Mouse (Mus musculus): ENCODE measurements at regions not wholly inside any gene's neighbourhood (a gene's known extent, or its start where the extent isn't known, plus 50 kb on each side); places are given as distances from the start of the nearest gene placed in this dataset.
A peak's percentile ranks its signal among the peaks of the same experiment; 100 is the strongest.

DNA sequence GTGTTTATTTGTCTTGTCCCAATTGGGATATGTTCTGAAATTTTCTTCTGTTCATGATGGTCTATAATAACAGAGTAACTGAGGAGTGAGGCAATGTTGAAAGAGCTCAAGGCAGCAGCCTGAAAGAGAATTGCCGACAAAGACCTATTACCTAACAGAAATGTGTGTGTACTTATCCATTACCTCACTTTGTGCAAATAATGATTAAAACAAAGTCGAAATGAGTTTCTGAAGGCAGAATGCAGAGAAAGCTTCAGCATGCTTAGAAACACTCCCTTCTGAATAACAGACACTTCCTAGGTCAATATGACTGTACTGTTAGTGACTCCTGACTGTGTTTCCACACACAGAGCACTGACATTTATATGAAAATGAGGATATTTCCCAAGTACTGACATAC lies 63.0 kb downstream of the Kbtbd8 start:
- DNase-seq, result no peak

DNA sequence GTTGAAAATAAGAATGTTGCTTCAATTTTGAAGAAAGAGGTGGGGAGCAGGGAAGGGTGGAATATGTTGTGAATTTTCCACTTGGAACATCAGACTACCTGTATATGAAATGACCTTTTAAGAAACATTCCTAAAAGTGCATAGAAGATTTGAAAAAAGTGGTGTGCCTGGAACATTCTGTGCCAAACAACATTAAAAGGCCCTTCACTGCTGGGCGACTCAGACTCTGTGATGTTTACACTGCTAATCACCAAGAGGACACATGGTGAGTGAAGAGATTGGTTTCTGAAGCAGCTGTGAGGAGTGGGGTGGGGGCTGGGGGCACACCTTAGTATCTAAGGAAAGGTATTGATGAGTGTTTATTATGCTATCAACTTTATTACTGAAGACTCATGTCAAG lies 65.2 kb downstream of the Kbtbd8 start:
- DNase-seq, result no peak

DNA sequence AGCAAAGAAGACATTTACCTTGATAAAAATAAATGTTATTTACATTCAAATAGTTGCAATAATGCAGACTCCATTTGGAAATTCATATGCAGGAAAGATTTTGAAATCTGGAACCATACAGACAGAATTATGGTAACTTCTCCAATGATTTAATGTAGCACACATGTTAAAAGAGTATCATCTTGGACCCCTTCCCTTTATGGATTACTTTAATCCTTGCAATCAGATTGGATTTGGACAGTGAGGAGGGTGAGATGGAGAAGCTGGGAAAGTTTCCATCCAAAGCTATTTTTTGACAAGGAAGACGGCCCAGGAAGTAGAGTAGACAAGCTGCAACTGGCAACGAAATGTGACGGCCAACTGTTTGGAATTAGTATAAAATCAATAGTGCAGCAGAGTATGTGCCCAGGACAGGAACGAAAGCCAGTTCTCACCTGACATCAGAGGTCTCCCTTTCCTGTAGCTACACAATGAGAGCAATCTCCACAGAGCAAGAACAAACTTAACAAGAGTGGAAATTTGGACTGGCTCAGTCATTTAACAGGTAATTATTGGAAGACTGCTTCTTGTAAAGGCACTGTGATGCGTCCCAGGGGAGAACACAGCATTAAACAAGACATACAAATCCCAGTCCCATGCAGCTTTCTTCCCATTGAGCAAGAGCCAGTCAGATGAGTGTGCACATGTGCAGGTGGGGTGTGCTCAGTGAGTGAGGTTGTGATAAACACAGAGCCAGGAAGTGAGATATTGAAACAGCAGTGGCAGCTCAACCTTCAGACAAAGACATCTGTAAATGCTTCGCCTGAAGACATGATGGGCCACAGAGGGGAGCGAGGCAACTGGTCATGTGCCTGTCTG lies 68.3 kb downstream of the Kbtbd8 start:
- no peak for DNase-seq

GRCm38 (mm10) chr6:95196631-95197030 lies 79.6 kb downstream of the Kbtbd8 start:
- no peak for DNase-seq

GRCm38 (mm10) chr6:95198611-95199010 lies 81.6 kb downstream of the Kbtbd8 start:
- no peak for DNase-seq

DNA sequence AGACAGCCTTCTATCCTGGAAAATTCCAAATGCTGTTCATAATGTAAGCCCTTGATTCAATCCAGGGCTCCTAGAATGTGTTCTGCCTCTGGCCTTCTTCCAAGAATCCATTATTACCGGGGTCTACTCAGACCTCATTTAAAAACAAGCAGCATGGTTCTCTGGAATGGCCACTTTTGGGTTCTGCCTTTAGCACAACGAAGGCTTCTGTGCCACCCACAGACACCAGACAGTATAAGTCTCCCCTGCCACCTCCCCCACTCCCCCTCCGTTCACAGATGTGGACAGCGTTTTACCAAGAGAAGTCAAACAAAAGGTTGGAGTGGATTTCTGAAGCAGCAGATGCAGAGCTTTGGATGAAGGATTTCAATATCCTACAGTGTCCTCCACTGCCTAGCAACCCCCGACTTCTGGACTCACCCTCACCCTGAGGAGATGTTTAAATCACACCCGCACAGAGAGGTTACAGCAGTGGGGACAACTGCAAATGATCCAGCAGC lies 85.3 kb downstream of the Kbtbd8 start:
- DNase-seq, result no peak

- no peak for DNase-seq
Measured at GRCm38 (mm10) chr6:95202978-95203377, 85.9 kb downstream of the Kbtbd8 start.

DNA sequence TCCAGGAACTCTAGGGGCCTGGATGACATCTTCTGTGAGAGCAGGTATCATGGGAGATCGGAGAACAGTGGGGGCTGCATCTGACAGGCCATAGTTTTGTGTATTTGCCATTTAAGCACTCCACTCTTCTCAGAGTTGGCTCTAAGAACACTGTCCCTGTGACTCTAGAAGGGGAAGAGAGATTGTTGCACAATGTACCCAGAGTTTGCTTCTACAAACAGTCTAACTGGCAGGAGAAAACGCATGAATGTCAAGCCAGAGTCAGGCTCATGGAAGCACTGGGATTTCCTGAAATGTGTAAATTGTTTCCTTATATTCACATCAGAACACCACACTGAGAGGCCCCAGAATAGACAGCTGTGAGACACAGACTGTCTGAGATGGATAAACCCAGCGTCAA lies 87.2 kb downstream of the Kbtbd8 start:
- no peak for DNase-seq

GRCm38 (mm10) chr6:95207063-95207462 lies 90.0 kb downstream of the Kbtbd8 start:
- DNase-seq, result peak; percentile 35

DNA sequence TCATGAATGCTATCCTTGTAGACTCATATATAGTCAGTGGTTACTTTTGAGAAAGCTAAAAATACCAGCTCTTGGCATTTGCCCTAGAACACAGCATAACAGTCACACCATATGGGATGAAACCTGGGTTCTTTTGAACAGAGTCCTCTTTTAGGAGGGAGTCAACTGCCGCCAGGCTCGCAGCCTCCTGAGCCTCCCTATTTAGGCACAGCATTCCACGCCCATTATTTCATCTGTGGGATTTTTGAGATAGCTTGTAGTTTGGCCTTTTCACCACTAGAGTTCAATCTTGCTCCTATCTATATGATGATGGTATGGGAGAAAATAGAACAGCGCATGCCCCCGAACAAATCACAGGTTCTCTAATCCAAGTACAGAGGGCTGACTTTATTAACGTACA lies 100.4 kb downstream of the Kbtbd8 start:
- no peak for DNase-seq

DNA sequence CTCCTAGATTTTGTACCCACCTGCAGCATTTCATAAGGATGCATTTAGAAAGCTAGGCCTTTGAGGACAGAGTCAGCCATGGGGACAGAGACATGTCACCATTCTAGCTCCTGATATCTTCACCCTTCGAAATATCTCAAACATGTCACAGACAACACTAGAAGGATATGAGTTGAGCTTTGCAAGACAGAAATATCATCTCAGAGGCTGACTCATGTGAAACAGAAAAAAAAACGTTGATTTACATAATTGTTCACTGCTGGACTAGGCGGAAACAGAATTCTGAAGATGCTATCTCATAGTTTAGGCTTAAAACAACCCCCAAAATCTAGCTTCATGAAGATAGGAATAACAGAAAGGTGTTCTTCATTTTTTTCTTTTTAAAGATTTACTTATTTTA lies 101.8 kb downstream of the Kbtbd8 start:
- DNase-seq, result no peak

DNA sequence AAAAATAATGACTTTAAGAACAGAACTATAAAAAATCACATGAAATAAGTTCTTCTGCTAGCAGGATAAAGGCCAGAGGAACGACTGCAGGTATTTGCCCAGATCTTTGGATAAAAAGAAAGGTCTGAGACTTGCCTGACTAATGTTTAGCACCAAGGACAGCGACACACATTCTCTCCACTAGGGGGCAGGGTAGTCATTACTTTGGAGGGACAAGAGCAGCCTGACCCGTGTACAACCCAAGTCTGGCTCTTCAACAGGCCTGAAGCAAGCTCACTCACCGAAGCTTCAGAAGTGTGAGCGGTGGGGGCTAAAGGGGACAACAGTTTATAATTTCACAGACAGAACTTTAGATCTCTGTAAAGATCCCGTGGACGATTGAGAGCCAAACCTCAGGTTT lies 98.4 kb upstream of the Gm10234 start:
- peak; percentile 86 for DNase-seq

DNA sequence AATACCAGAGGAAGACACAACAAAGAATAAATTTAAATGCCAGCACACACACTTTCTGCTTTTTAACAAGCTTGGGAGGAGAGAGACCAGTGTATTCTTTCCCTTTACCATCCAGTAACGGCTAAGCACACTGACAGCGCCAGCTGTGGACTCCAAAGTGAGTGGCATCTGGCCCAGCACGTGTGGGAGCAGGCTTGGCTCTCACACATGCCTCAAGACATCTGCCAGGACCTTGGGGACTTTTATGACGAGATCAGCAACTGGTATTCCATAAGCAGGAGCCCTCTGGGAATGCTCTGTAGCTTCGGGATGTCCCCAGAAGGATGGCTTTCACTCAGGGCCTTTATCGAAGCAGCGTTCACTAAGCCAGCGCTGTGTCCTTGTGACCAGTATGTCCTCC lies 92.0 kb upstream of the Gm10234 start:
- DNase-seq, result peak; percentile 9

DNA sequence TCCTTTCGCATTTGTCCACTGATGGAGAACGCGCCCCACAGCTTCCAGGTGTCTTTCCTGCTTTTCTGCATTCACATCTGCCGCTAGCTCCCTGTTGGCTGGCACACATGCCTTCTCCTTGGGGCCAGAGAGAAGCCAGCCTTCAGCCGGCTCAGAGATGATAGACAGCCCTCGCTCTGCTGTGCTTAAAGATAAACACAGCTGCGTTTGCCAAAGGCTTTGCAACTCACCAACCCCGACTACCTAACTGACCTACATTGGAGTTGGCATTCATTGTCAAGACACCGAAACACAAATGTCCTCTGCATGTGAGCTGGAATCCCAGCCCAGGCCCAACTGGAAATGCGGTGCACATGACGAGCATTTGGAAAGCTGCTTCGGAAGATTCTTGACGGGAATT lies 87.2 kb upstream of the Gm10234 start:
- no peak for DNase-seq

GRCm38 (mm10) chr6:95243657-95244056 lies 78.3 kb upstream of the Gm10234 start:
- DNase-seq, result no peak

- no peak for DNase-seq
Measured at GRCm38 (mm10) chr6:95244911-95245310, 77.0 kb upstream of the Gm10234 start.

DNA sequence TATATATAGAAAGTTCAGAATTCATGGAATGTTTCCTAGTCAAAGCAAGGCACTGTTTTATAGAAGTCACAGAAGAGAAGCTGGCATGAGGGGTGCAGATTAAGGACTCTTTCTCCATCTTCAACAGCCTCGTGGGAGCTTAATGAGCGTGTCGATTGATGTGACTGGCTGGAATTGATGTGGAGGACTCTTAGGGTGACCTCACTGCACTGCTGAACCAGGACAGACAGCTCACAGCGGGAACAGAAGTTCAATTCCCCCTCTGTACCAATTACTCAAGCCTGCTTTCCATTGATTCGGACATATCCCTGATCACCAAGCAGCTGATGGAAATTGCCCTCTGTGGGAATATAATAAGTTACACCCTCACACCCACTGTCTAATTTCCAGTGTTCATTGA lies 65.6 kb upstream of the Gm10234 start:
- DNase-seq, result no peak

- no peak for DNase-seq
Measured at GRCm38 (mm10) chr6:95261001-95261400, 60.9 kb upstream of the Gm10234 start.

- DNase-seq, result no peak
Measured at GRCm38 (mm10) chr6:95264011-95264869, 57.7 kb upstream of the Gm10234 start.

DNA sequence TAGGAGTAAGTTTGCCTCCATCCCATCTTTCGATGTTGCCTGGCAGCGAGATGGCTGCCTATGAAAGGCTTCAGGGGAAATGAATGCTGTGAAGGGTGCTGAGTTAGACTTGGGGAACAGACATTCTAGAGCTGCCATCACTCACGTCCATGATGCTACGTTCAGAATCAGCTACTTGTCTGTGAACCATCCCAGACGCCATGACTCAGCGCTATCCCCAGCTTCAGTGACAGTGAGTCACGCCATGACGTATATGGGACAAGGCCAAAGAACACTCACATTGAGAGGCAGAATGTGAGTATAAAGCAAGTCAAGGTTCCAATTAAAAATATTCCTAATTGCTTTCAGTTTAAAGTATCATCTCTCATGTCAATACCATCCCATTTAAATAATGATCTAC lies 52.4 kb upstream of the Gm10234 start:
- no peak for DNase-seq

Measured in gastrocnemius, postnatal 10 days (tissue).